ENCODE assay signal across 9 mouse cellular contexts in the genomic region with DNA sequence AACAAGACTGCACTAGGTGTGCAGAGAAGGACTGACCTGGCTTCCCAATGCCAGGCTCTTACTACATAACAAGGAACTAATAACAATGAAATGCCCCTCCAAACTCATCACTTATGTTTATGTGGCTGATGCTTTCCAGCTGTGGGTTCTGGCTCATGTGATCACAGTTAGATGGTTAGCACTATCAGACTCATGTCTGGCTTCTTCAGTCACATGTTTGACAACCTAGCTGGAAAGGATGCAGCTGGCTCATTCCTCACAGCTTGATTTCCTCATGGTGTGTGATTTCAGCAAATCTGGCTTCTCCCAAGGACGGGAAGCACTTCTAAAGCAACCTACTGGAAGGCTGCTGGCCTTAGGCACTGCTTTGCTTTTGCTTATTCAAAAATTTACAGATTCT. TPM values are rescaled to one million over a fixed set of nuclear protein-coding genes. Genes with fewer than 3 reads are reported as not detected.
DNase-seq lines count a peak whose midpoint lies in the region; ATAC-seq lines count a peak whose summit lies in the region.
"Had no signal": no experiment of that assay in that cellular context is flagged by ENCODE, and none has a peak within 500 bp of the region (broad histone marks: within the 10 kb centered on the region; RNA-seq: fewer than 3 reads in every experiment).

No protein-coding gene starts in this region.

- H3K9me3 ChIP-seq in hindbrain, embryonic 11.5 days (ENCODE audit: control insufficient read depth, low read length), result no peaks in the 10 kb centered on the region
- H3K9me3 ChIP-seq in hindbrain, embryonic 13.5 days, result no peaks in the 10 kb centered on the region
- no peaks in the 10 kb centered on the region for H3K9me3 ChIP-seq in embryonic facial prominence, embryonic 14.5 days (ENCODE audit: control insufficient read depth, low read length)
- H3K9me3 ChIP-seq: forebrain, embryonic 13.5 days had no signal

- no peaks in the 10 kb centered on the region for H3K27me3 ChIP-seq in hindbrain, embryonic 11.5 days (ENCODE audit: control insufficient read depth, insufficient read depth, low read length)
- no peaks in the 10 kb centered on the region for H3K27me3 ChIP-seq in hindbrain, embryonic 13.5 days
- no peaks in the 10 kb centered on the region for H3K27me3 ChIP-seq in embryonic facial prominence, embryonic 14.5 days (replicated peaks; ENCODE audit: control insufficient read depth, insufficient read depth, low read length)
- H3K27me3 ChIP-seq: forebrain, embryonic 13.5 days had no signal

- no peak for ATAC-seq in hindbrain, embryonic 11.5 days (ENCODE audit: low FRiP score)
- no peak for ATAC-seq in hindbrain, embryonic 13.5 days (ENCODE audit: low FRiP score)
- no peak for ATAC-seq in embryonic facial prominence, embryonic 14.5 days (ENCODE audit: low read depth)
- ATAC-seq: forebrain, embryonic 13.5 days had no signal

- H3K9ac ChIP-seq in hindbrain, embryonic 11.5 days (ENCODE audit: low read depth, low read length), result no peak overlapping the region
- H3K9ac ChIP-seq in hindbrain, embryonic 13.5 days, result no peak overlapping the region
- no peak overlapping the region for H3K9ac ChIP-seq in embryonic facial prominence, embryonic 14.5 days (ENCODE audit: low read depth, low read length)
- H3K9ac ChIP-seq: forebrain, embryonic 13.5 days had no signal

- no peaks in the 10 kb centered on the region for H3K36me3 ChIP-seq in hindbrain, embryonic 11.5 days (ENCODE audit: control insufficient read depth, insufficient read depth, low read length)
- H3K36me3 ChIP-seq in hindbrain, embryonic 13.5 days, result no peaks in the 10 kb centered on the region
- no peaks in the 10 kb centered on the region for H3K36me3 ChIP-seq in embryonic facial prominence, embryonic 14.5 days (ENCODE audit: control insufficient read depth, insufficient read depth, low read length)

- DNase-seq in hindbrain, embryonic 11.5 days (ENCODE audit: low spot score), result peak; percentile 6
- peak; percentile 50 for DNase-seq in embryonic facial prominence, embryonic 14.5 days (ENCODE audit: low spot score)
- peak; percentile 5 for DNase-seq in kidney, adult 18-20 months
- DNase-seq in lung, postnatal 25 days (ENCODE audit: low spot score), result peak; percentile 61
- DNase-seq in spleen, postnatal 36 days (ENCODE audit: low spot score in 2 of 2), result no peak
- DNase-seq in cerebellum, adult 8-10 months, result no peak
- no peak for DNase-seq in yolk sac, embryonic 10.5 days (ENCODE audit: low spot score)

- no peaks in the 10 kb centered on the region for H3K4me1 ChIP-seq in hindbrain, embryonic 11.5 days (replicated peaks; ENCODE audit: control insufficient read depth, insufficient read depth, low read length)
- H3K4me1 ChIP-seq in hindbrain, embryonic 13.5 days (replicated peaks), result no peaks in the 10 kb centered on the region
- no peaks in the 10 kb centered on the region for H3K4me1 ChIP-seq in embryonic facial prominence, embryonic 14.5 days (ENCODE audit: control insufficient read depth, insufficient read depth, low read length)
- H3K4me1 ChIP-seq: forebrain, embryonic 13.5 days had no signal

- no peak overlapping the region for H3K4me2 ChIP-seq in hindbrain, embryonic 11.5 days (replicated peaks; ENCODE audit: low read depth, low read length)
- H3K4me2 ChIP-seq in hindbrain, embryonic 13.5 days, result no peak overlapping the region
- H3K4me2 ChIP-seq in embryonic facial prominence, embryonic 14.5 days (ENCODE audit: low read depth, low read length), result no peak overlapping the region
- H3K4me2 ChIP-seq: forebrain, embryonic 13.5 days had no signal

- 44% methylated on average over 1 of the region's 1 CpGs for WGBS in hindbrain, embryonic 11.5 days
- 64% methylated on average over 1 of the region's 1 CpGs for WGBS in hindbrain, embryonic 13.5 days
- WGBS in embryonic facial prominence, embryonic 14.5 days, result 26% methylated on average over 1 of the region's 1 CpGs

- no peak overlapping the region for H3K4me3 ChIP-seq in hindbrain, embryonic 11.5 days (ENCODE audit: low read depth, low read length)
- H3K4me3 ChIP-seq in hindbrain, embryonic 13.5 days, result no peak overlapping the region
- no peak overlapping the region for H3K4me3 ChIP-seq in embryonic facial prominence, embryonic 14.5 days (ENCODE audit: low read depth, low read length)
- H3K4me3 ChIP-seq: forebrain, embryonic 13.5 days had no signal

- H3K27ac ChIP-seq in hindbrain, embryonic 11.5 days (ENCODE audit: low read depth, low read length), result no peak overlapping the region
- no peak overlapping the region for H3K27ac ChIP-seq in hindbrain, embryonic 13.5 days
- no peak overlapping the region for H3K27ac ChIP-seq in embryonic facial prominence, embryonic 14.5 days (replicated peaks; ENCODE audit: low read depth, low read length)
- H3K27ac ChIP-seq: forebrain, embryonic 13.5 days had no signal

RNA-seq across cellular contexts. Expression of gene Mmp8, which starts 12.8 kb away (rescaled TPM):
- 0.10 TPM in 1 of 2 replicates, not detected in the other for polyA plus RNA-seq in hindbrain, embryonic 11.5 days (2014; fragmentation: Nextera tagmentation; extraction: Ambion mirVana)
- polyA plus RNA-seq in hindbrain, embryonic 13.5 days (2015; fragmentation: Nextera tagmentation; extraction: Ambion mirVana), result 0.10 and 0.39 TPM in 2 replicates
- polyA plus RNA-seq in embryonic facial prominence, embryonic 14.5 days (2014; fragmentation: Nextera tagmentation; extraction: Ambion mirVana), result 0.51 and 0.79 TPM in 2 replicates
- polyA plus RNA-seq: forebrain, embryonic 13.5 days had no signal

RNA-seq across cellular contexts. Expression of gene Mmp27, which starts 25.7 kb away (rescaled TPM):
- not detected in 2 replicates for polyA plus RNA-seq in hindbrain, embryonic 11.5 days (2014; fragmentation: Nextera tagmentation; extraction: Ambion mirVana)
- polyA plus RNA-seq in hindbrain, embryonic 13.5 days (2015; fragmentation: Nextera tagmentation; extraction: Ambion mirVana), result not detected in 2 replicates
- 0.17 TPM in 1 of 2 replicates, not detected in the other for polyA plus RNA-seq in embryonic facial prominence, embryonic 14.5 days (2014; fragmentation: Nextera tagmentation; extraction: Ambion mirVana)
- polyA plus RNA-seq: forebrain, embryonic 13.5 days had no signal

RNA-seq across cellular contexts. Expression of gene Mmp10, which starts 43.3 kb away (rescaled TPM):
- not detected in 2 replicates for polyA plus RNA-seq in hindbrain, embryonic 11.5 days (2014; fragmentation: Nextera tagmentation; extraction: Ambion mirVana)
- not detected in 2 replicates for polyA plus RNA-seq in hindbrain, embryonic 13.5 days (2015; fragmentation: Nextera tagmentation; extraction: Ambion mirVana)
- not detected in 2 replicates for polyA plus RNA-seq in embryonic facial prominence, embryonic 14.5 days (2014; fragmentation: Nextera tagmentation; extraction: Ambion mirVana)
- polyA plus RNA-seq: forebrain, embryonic 13.5 days had no signal

Comparison
In these comparisons a context has a peak if more than half of its experiments do, and no peak if none do; other contexts are left out.
1. DNase-seq: peak in hindbrain, embryonic 11.5 days (single experiment), embryonic facial prominence, embryonic 14.5 days (single experiment), kidney, adult 18-20 months (single experiment) and lung, postnatal 25 days (single experiment); none in spleen, postnatal 36 days (0 of 2), cerebellum, adult 8-10 months (single experiment) and yolk sac, embryonic 10.5 days (single experiment).